Mouse (Mus musculus) adipocyte (in vitro differentiated cells): Measurements from ENCODE around the gene Lmod1.
"Not testable (repeated sequence)": the region's sequence is repeated elsewhere in the genome, so short reads cannot be mapped to it uniquely, and the experiment has no call there.

Source experiments
- DNase-seq: peaks from one replicate; pipeline ENCODE4 v3.0.0-alpha.2; 2016; ENCODE audit warnings: low spot score

The Lmod1 gene

GRCm38 (mm10) chr1:135362115-135362514, 37.5 kb downstream of the Lmod1 start:
- DNase-seq, result no peak

GRCm38 (mm10) chr1:135363446-135363845, 38.8 kb downstream of the Lmod1 start:
- no peak for DNase-seq

- no peak for DNase-seq
Observed at GRCm38 (mm10) chr1:135366380-135366779, 41.8 kb downstream of the Lmod1 start.

- peak; percentile 80 for DNase-seq
Observed at GRCm38 (mm10) chr1:135367005-135367404, 42.4 kb downstream of the Lmod1 start.

GRCm38 (mm10) chr1:135367595-135367994, 43.0 kb downstream of the Lmod1 start:
- DNase-seq, result peak; percentile 32

GRCm38 (mm10) chr1:135368245-135368644, 43.6 kb downstream of the Lmod1 start:
- peak; percentile 98 for DNase-seq

GRCm38 (mm10) chr1:135368982-135369381, 44.4 kb downstream of the Lmod1 start:
- peak; percentile 94 for DNase-seq

- DNase-seq, result no peak
Observed at GRCm38 (mm10) chr1:135369415-135369814, 44.8 kb downstream of the Lmod1 start.

- no peak for DNase-seq
Observed at GRCm38 (mm10) chr1:135373171-135373677, 48.6 kb downstream of the Lmod1 start.

- peak; percentile 36 for DNase-seq
Observed at GRCm38 (mm10) chr1:135374175-135374867, 49.7 kb downstream of the Lmod1 start.

- DNase-seq, result peak; percentile 68
Observed at GRCm38 (mm10) chr1:135374868-135375581, 50.4 kb downstream of the Lmod1 start, which contains the start of gene Shisa4. Gene Shisa4, minus strand, starts transcription at chr1:135375237.

- DNase-seq, result no peak
Observed at GRCm38 (mm10) chr1:135378576-135378975, 54.0 kb downstream of the Lmod1 start.

- DNase-seq, result no peak
Observed at GRCm38 (mm10) chr1:135379048-135379447, 54.4 kb downstream of the Lmod1 start.

GRCm38 (mm10) chr1:135380071-135380991, 55.7 kb downstream of the Lmod1 start:
- no peak for DNase-seq

GRCm38 (mm10) chr1:135381560-135381959, 57.0 kb downstream of the Lmod1 start:
- not testable (repeated sequence) for DNase-seq

- no peak for DNase-seq
Observed at GRCm38 (mm10) chr1:135384171-135384570, 59.6 kb downstream of the Lmod1 start.

GRCm38 (mm10) chr1:135385161-135385560, 60.6 kb downstream of the Lmod1 start:
- no peak for DNase-seq

- DNase-seq, result no peak
Observed at GRCm38 (mm10) chr1:135399466-135399865, 74.9 kb downstream of the Lmod1 start.

GRCm38 (mm10) chr1:135401452-135402110, 77.0 kb downstream of the Lmod1 start:
- DNase-seq, result no peak

- DNase-seq, result no peak
Observed at GRCm38 (mm10) chr1:135405356-135405755, 80.7 kb downstream of the Lmod1 start.

- no peak for DNase-seq
Observed at GRCm38 (mm10) chr1:135408973-135409372, 84.4 kb downstream of the Lmod1 start.

GRCm38 (mm10) chr1:135410967-135411366, 86.4 kb downstream of the Lmod1 start:
- DNase-seq, result peak; percentile 88
